Mouse (Mus musculus) left cerebral cortex, adult 2 months (tissue): ENCODE measurements at regions not wholly inside any gene's neighbourhood (a gene's known extent, or its start where the extent isn't known, plus 50 kb on each side); places are given as distances from the start of the nearest gene placed in this dataset.

Source experiments
- DNase-seq, 2 experiments: peaks; one replicate each; pipeline ENCODE4 v3.0.0; 2021 to 2022; ENCODE audit warnings: low spot score in 2 of 2, mixed read lengths in 1 of 2; ENCODE audit errors: extremely low spot score in 1 of 2
- H3K27ac ChIP-seq: fragments of 200-600 bp; 2 replicates; pipeline ENCODE4 v1.8.1; 2022
- H3K4me3 ChIP-seq: fragments of 200-600 bp; 2 replicates; pipeline ENCODE4 v1.8.1; 2022
- CTCF ChIP-seq: fragments of 200-600 bp; IDR thresholded peaks from 2 replicates; pipeline ENCODE4 v1.8.1; 2022; ENCODE audit warnings: antibody characterized with exemption, mild to moderate bottlenecking, moderate library complexity
- intact Hi-C: fragments of 180-260 bp; cut with DNase I; formaldehyde crosslinking; loops from one replicate; pipeline ENCODE4 v1.15.1; 2025

GRCm38 (mm10) chr7:94116899-94117521, 1037.3 kb downstream of the Fam181b start:
- no peak overlapping the region for H3K4me3 ChIP-seq
- DNase-seq = no peak
- no peak overlapping the region for H3K27ac ChIP-seq
- intact Hi-C loops = no loop called here
- no peak for TF ChIP-seq CTCF

- Histone ChIP-seq H3K27ac (no peak overlapping the region), H3K4me3 (no peak overlapping the region)
- TF ChIP-seq CTCF = no peak
- intact Hi-C loops = no loop called here
- no peak for DNase-seq
Observed at GRCm38 (mm10) chr7:94123781-94124180, 1044.1 kb downstream of the Fam181b start.

- DNase-seq = no peak
- TF ChIP-seq CTCF = no peak
- intact Hi-C loops = no loop called here
Observed at GRCm38 (mm10) chr7:94154221-94154620, 1074.6 kb downstream of the Fam181b start.

GRCm38 (mm10) chr7:94155458-94155857, 1075.8 kb downstream of the Fam181b start:
- intact Hi-C loops = no loop called here
- Histone ChIP-seq H3K27ac (no peak overlapping the region), H3K4me3 (no peak overlapping the region)
- no peak for DNase-seq
- TF ChIP-seq CTCF = no peak

More at GRCm38 (mm10) chr7:94154221-94154620, 1074.6 kb downstream of the Fam181b start:
- no peak overlapping the region for H3K27ac ChIP-seq
- no peak overlapping the region for H3K4me3 ChIP-seq

GRCm38 (mm10) chr7:94180027-94180426, 1100.4 kb downstream of the Fam181b start:
- H3K27ac ChIP-seq = no peak overlapping the region
- no peak for DNase-seq
- intact Hi-C loops = no loop called here
- peak; percentile 27 for TF ChIP-seq CTCF
- no peak overlapping the region for H3K4me3 ChIP-seq

- Histone ChIP-seq H3K4me3 (no peak overlapping the region), H3K27ac (no peak overlapping the region)
- DNase-seq = no peak
- intact Hi-C loops = no loop called here
- TF ChIP-seq CTCF = no peak
Observed at GRCm38 (mm10) chr7:94212341-94212740, 1132.7 kb downstream of the Fam181b start.

GRCm38 (mm10) chr7:94227482-94227881, 1147.8 kb downstream of the Fam181b start:
- Histone ChIP-seq H3K27ac (no peak overlapping the region), H3K4me3 (no peak overlapping the region)
- intact Hi-C loops = no loop called here
- DNase-seq = no peak
- no peak for TF ChIP-seq CTCF

- Histone ChIP-seq H3K4me3 (no peak overlapping the region), H3K27ac (no peak overlapping the region)
- intact Hi-C loops = loop anchor here (10.0 kb wide), 1 partner anchor 719 kb away; no protein-coding TSS in a partner anchor
- TF ChIP-seq CTCF = no peak
- DNase-seq = peak; percentile 14 to 25
Observed at GRCm38 (mm10) chr7:94233653-94234052, 1154.0 kb downstream of the Fam181b start.

- TF ChIP-seq CTCF = no peak
- H3K27ac ChIP-seq = no peak overlapping the region
- no peak overlapping the region for H3K4me3 ChIP-seq
- DNase-seq = no peak
- intact Hi-C loops = no loop called here
Observed at GRCm38 (mm10) chr7:94249501-94249900, 1169.8 kb downstream of the Fam181b start.

- DNase-seq = no peak
- intact Hi-C loops = no loop called here
- Histone ChIP-seq H3K27ac (no peak overlapping the region), H3K4me3 (no peak overlapping the region)
- TF ChIP-seq CTCF = no peak
Observed at GRCm38 (mm10) chr7:94268665-94269320, 1189.1 kb downstream of the Fam181b start.

- H3K4me3 ChIP-seq = no peak overlapping the region
- no peak overlapping the region for H3K27ac ChIP-seq
- TF ChIP-seq CTCF = no peak
- no peak for DNase-seq
- intact Hi-C loops = no loop called here
Observed at GRCm38 (mm10) chr7:94281529-94281928, 1201.9 kb downstream of the Fam181b start.

GRCm38 (mm10) chr7:94282010-94282409, 1202.3 kb downstream of the Fam181b start:
- DNase-seq = no peak
- no peak for TF ChIP-seq CTCF
- Histone ChIP-seq H3K4me3 (no peak overlapping the region), H3K27ac (no peak overlapping the region)
- intact Hi-C loops = no loop called here
